Mouse (Mus musculus) myocyte (in vitro differentiated cells): Measurements from ENCODE around the gene 0610030E20Rik. TPM values are rescaled to one million over a fixed set of nuclear protein-coding genes. Genes with fewer than 3 reads are reported as not detected.

Source experiments
- H3K27me3 ChIP-seq: one replicate; pipeline ENCODE4 v1.6.1; 2011; ENCODE audit not compliant: control insufficient read depth, insufficient read depth, insufficient read length
- H3K36me3 ChIP-seq: one replicate; pipeline ENCODE4 v1.6.1; 2011; ENCODE audit not compliant: control insufficient read depth, insufficient read depth
- H3K4me2 ChIP-seq: one replicate; pipeline ENCODE4 v1.6.1; 2011; ENCODE audit warnings: low read depth, control low read depth
- H3K4me3 ChIP-seq: one replicate; pipeline ENCODE4 v1.5.1; 2011; ENCODE audit warnings: mild to moderate bottlenecking, control low read depth, moderate library complexity
- H3K79me2 ChIP-seq: one replicate; pipeline ENCODE4 v1.6.1; 2011; ENCODE audit not compliant: control insufficient read depth, insufficient read depth
- H3ac ChIP-seq: one replicate; pipeline ENCODE4 v1.6.1; 2011; ENCODE audit not compliant: control insufficient read depth, insufficient read length
- CEBPB ChIP-seq: IDR thresholded peaks from 2 replicates; pipeline ENCODE4 v1.6.1; 2011; ENCODE audit warnings: mild to moderate bottlenecking, moderate library complexity; ENCODE audit not compliant: poor library complexity, insufficient read depth, severe bottlenecking
- E2F4 ChIP-seq: IDR thresholded peaks from one replicate; pipeline ENCODE4 v1.6.1; 2011; ENCODE audit warnings: mild to moderate bottlenecking, control low read depth, moderate library complexity; ENCODE audit not compliant: insufficient read depth
- MAX ChIP-seq: IDR thresholded peaks from one replicate; pipeline ENCODE4 v1.6.1; 2011; ENCODE audit warnings: low read depth, mild to moderate bottlenecking, control low read depth
- MYOD1 ChIP-seq, 3 experiments: IDR thresholded peaks; one replicate each; pipeline ENCODE4 v1.6.1; 2011; ENCODE audit warnings: control low read depth in 2 of 3, low read depth in 2 of 3, mild to moderate bottlenecking in 2 of 3, moderate library complexity in 1 of 3; ENCODE audit not compliant: insufficient read length in 2 of 3, control insufficient read depth in 1 of 3
- MYOG ChIP-seq, 3 experiments: IDR thresholded peaks; one replicate each; pipeline ENCODE4 v1.6.1; 2011; ENCODE audit warnings: control low read depth in 2 of 3, low read depth in 2 of 3, mild to moderate bottlenecking in 2 of 3; ENCODE audit not compliant: insufficient read length in 2 of 3, control insufficient read depth in 1 of 3, insufficient read depth in 1 of 3
- POLR2A ChIP-seq: IDR thresholded peaks from one replicate; pipeline ENCODE4 v1.6.1; 2011; ENCODE audit warnings: low read depth, mild to moderate bottlenecking, control low read depth, moderate library complexity; ENCODE audit not compliant: insufficient read length
- POLR2AphosphoS2 ChIP-seq: IDR thresholded peaks from one replicate; pipeline ENCODE4 v1.6.1; 2011; ENCODE audit warnings: low read depth, control low read depth; ENCODE audit not compliant: insufficient read length
- REST ChIP-seq: IDR thresholded peaks from one replicate; pipeline ENCODE4 v1.6.1; 2011; ENCODE audit warnings: mild to moderate bottlenecking, control low read depth, moderate library complexity; ENCODE audit not compliant: insufficient read depth, insufficient read length
- SRF ChIP-seq: IDR thresholded peaks from one replicate; pipeline ENCODE4 v1.6.1; 2011; ENCODE audit warnings: low read depth; ENCODE audit not compliant: control insufficient read depth, insufficient read length
- TCF12 ChIP-seq: IDR thresholded peaks from one replicate; pipeline ENCODE4 v1.6.1; 2011; ENCODE audit warnings: mild to moderate bottlenecking, control low read depth; ENCODE audit not compliant: poor library complexity, insufficient read depth, severe bottlenecking
- TCF3 ChIP-seq: IDR thresholded peaks from one replicate; pipeline ENCODE4 v1.6.1; 2011; ENCODE audit warnings: low read depth, control low read depth; ENCODE audit not compliant: insufficient read length
- USF1 ChIP-seq: IDR thresholded peaks from one replicate; pipeline ENCODE4 v1.6.1; 2011; ENCODE audit warnings: low read depth, mild to moderate bottlenecking, control low read depth, moderate library complexity
- polyA plus RNA-seq: library from polyadenylated mRNA; unstranded; fragments of >200 nt; fragmentation: generic; extraction: Trizol; gene quantifications from one replicate; pipeline ENCODE4 v1.2.1, GENCODE M21; 2012; ENCODE audit warnings: missing spikeins

The 0610030E20Rik gene
- polyA plus RNA-seq, 1 experiment, result 8.0 TPM

DNA sequence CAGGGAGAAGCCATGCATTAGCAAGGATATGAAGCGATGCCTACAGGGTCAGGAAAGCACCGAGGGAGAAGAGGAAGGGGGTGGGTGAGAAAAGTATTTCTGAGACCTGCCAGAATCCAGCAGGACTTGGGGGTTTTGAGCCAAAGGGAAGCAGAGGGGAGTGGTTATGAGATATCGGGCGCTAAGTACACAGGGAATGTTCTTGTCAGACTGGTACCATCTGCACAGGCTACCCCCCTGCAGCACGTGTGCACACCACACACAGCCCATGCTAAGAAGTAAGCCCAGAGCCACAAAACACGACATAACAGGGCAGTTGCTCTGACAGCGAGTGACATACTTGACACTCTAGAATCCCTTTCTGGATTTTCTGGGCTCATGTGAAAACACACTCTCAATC is 27.1 kb downstream of the 0610030E20Rik start:
- peak overlapping the region; percentile 30 for H3K4me2 ChIP-seq
- H3K79me2 ChIP-seq, result peaks cover 24% of the 10 kb centered on the region
- TF ChIP-seq MYOG (IDR thresholded peaks at IDR 0.05; ENCODE audit: control insufficient read depth in 1 of 3, insufficient read depth in 1 of 3, insufficient read length in 2 of 3, low read depth in 2 of 3) (no peak), MYOD1 (IDR thresholded peaks at IDR 0.05; ENCODE audit: control insufficient read depth in 1 of 3, insufficient read length in 2 of 3, low read depth in 2 of 3) (no peak), E2F4 (no peak), POLR2AphosphoS2 (no peak), TCF12 (no peak), REST (no peak), SRF (no peak), USF1 (no peak), CEBPB (no peak), TCF3 (no peak), POLR2A (no peak), MAX (no peak)
- H3K4me3 ChIP-seq, result no peak overlapping the region
- H3K27me3 ChIP-seq, result no peaks in the 10 kb centered on the region
- H3K36me3 ChIP-seq, result peaks cover 5% of the 10 kb centered on the region
- no peak overlapping the region for H3ac ChIP-seq

DNA sequence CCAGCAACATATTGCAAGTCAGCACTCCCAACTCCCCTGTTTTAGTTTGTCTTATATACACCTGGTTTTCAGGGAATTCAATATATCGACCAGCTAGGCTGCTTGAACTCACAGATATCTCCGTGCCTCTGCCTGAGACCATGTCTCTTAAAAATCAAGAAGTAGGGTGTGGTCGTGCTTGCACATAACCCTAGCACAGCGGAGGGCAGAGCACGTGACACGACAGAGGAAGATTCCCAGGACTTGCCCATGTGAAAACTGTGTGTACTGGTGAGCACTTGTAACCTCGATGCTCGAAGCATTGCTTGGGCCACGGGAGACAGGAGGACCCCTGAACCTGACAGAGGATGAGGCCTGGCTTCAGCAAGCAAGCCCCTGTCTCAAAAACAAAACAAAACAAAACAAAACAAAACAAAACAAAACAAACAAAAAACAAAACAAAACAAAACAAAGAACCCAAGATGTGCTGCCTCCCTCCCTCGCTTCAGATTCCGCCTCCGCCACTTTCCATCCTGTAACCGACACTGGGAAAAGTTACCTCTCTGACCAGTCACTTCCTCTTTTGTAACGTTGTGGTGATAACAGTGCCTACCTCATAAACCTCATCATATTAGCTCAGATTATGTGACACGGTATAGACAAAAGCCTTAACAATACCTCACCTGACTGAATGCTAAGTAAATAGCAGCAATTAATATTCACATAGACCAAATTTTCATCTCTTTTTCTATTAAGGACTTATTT is 27.9 kb downstream of the 0610030E20Rik start:
- no peak overlapping the region for H3K4me2 ChIP-seq
- H3K27me3 ChIP-seq, result no peaks in the 10 kb centered on the region
- H3K79me2 ChIP-seq, result peaks cover 32% of the 10 kb centered on the region
- no peak overlapping the region for H3ac ChIP-seq
- H3K4me3 ChIP-seq, result no peak overlapping the region
- H3K36me3 ChIP-seq, result peaks cover 5% of the 10 kb centered on the region
- TF ChIP-seq POLR2AphosphoS2, result no peak
- TF ChIP-seq CEBPB, result no peak
- TF ChIP-seq TCF12, result no peak
- no peak for TF ChIP-seq MAX
- TF ChIP-seq MYOG (IDR thresholded peaks at IDR 0.05; ENCODE audit: control insufficient read depth in 1 of 3, insufficient read depth in 1 of 3, insufficient read length in 2 of 3, low read depth in 2 of 3), result no peak

DNA sequence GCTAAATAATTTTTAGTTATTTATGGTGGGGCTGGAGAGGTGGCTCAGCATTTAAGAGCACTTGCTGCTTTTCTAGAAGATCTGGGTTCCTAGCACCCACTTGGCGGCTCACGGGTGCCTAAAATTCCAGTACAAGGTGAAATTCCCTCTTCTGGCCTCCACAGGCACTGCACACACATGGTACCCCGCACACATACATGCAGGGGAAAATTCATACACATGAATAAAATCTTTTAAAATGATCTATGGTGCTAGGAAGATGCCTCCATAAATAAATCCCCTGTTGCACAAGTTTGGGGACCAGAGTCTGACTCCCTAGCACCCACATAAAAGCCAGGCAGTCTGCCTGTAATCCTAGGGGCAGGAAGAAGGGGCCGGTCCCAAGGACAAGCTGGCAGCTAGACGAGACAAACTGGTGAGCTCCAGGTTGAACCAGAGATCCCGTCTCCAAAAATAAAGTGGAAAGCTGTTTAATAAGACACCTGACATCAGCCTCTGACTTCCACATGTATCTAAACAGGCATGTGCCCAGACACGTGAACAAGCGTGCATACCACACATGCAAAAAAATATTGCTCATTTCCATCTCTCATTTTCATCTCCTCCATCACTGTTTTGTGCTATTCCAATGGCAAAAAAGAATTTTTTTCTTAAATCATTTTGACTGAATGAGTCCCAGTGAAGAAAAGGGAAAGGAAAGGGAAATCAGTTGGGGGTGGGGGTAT is 31.6 kb downstream of the 0610030E20Rik start:
- Histone ChIP-seq H3K4me2 (peak overlapping the region; percentile 89), H3K27me3 (no peaks in the 10 kb centered on the region), H3K79me2 (peaks cover 33% of the 10 kb centered on the region), H3ac (no peak overlapping the region), H3K4me3 (peak overlapping the region; percentile 70), H3K36me3 (no peaks in the 10 kb centered on the region)
- no peak for TF ChIP-seq MAX
- TF ChIP-seq E2F4, result no peak
- no peak for TF ChIP-seq MYOG (IDR thresholded peaks at IDR 0.05; ENCODE audit: control insufficient read depth in 1 of 3, insufficient read depth in 1 of 3, insufficient read length in 2 of 3, low read depth in 2 of 3)
- TF ChIP-seq USF1, result no peak
- TF ChIP-seq TCF3, result no peak
- no peak for TF ChIP-seq CEBPB
- TF ChIP-seq TCF12, result no peak
- TF ChIP-seq POLR2A, result no peak
- TF ChIP-seq SRF, result no peak
- no peak for TF ChIP-seq POLR2AphosphoS2
- TF ChIP-seq MYOD1 (IDR thresholded peaks at IDR 0.05; ENCODE audit: control insufficient read depth in 1 of 3, insufficient read length in 2 of 3, low read depth in 2 of 3), result no peak
- no peak for TF ChIP-seq REST

DNA sequence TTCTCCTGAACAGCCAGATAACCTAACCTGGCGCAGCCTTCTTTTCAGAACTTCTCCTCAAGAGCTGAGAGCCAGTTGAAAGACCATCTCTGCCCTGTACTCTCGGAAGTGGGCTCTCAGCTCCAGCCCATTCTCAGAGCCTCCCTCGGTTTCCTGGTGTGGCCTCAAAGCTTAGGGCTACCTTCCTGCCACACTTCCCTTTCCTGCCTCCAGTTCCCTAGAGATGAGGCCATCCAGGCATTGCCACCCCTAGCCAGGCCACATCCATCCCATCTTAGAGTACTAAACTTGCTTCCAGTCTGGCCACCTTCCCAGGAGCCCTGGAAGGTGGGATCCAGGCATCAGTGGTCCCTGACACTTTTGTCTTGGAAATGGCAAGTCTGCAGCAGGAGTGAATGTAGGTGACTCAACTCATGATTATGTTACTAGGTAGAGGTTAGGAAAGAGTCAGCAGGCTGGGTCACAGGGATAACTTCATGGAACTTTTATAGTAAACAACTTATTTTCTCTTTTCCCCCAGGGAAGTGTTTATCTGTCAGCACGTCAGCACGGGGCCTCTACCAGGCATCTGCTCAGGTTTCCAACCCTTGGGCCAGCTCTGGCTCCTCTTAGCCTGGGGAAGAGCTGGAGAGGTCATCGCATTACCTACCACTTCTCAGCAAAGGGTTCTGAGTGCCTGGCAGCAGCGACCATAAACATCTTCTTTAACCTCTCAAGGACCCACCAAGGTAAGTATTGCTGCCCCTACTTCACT is 32.4 kb downstream of the 0610030E20Rik start:
- Histone ChIP-seq H3K36me3 (no peaks in the 10 kb centered on the region), H3K4me3 (peak overlapping the region; percentile 70), H3K27me3 (no peaks in the 10 kb centered on the region), H3K79me2 (peaks cover 32% of the 10 kb centered on the region), H3K4me2 (peak overlapping the region; percentile 89), H3ac (peak overlapping the region; percentile 20)
- TF ChIP-seq TCF3 (no peak), USF1 (no peak), E2F4 (no peak), MYOG (IDR thresholded peaks at IDR 0.05; ENCODE audit: control insufficient read depth in 1 of 3, insufficient read depth in 1 of 3, insufficient read length in 2 of 3, low read depth in 2 of 3) (no peak), POLR2AphosphoS2 (no peak), SRF (no peak), CEBPB (no peak), MYOD1 (IDR thresholded peaks at IDR 0.05; ENCODE audit: control insufficient read depth in 1 of 3, insufficient read length in 2 of 3, low read depth in 2 of 3) (no peak), POLR2A (no peak)
